Mouse (Mus musculus) hindbrain, embryonic 14.5 days (tissue): ENCODE results near the gene Ago3. TPM values are rescaled to one million over a fixed set of nuclear protein-coding genes. Genes with fewer than 3 reads are reported as not detected.

Experiments
- ATAC-seq: fragments of 200-750 bp; cut with Nextera tagmentation; 2 replicates; pipeline ENCODE4 v1.8.0; 2017; ENCODE audit warnings: moderate number of reproducible peaks, mild to moderate bottlenecking, moderate TSS enrichment, moderate library complexity; ENCODE audit not compliant: low FRiP score
- DNase-seq: peaks from one replicate; pipeline ENCODE4 v3.0.0-alpha.2; 2015; ENCODE audit warnings: low spot score
- H3K27ac ChIP-seq: fragments of 300-500 bp; sonication (generic); 2 replicates; pipeline ENCODE4 v1.5.1; 2014; ENCODE audit warnings: mild to moderate bottlenecking, moderate library complexity
- H3K27me3 ChIP-seq: fragments of 300-500 bp; sonication (generic); 2 replicates; pipeline ENCODE4 v1.6.1; 2014; ENCODE audit warnings: mild to moderate bottlenecking, low read length, mixed read lengths; ENCODE audit not compliant: control insufficient read depth, insufficient read depth
- H3K36me3 ChIP-seq: fragments of 300-500 bp; sonication (generic); replicated peaks from 2 replicates; pipeline ENCODE4 v1.6.1; 2014; ENCODE audit not compliant: control insufficient read depth, insufficient read depth
- H3K4me1 ChIP-seq: fragments of 300-500 bp; sonication (generic); replicated peaks from 2 replicates; pipeline ENCODE4 v1.6.1; 2014; ENCODE audit warnings: antibody characterized with exemption, low read length, mixed read lengths; ENCODE audit not compliant: control insufficient read depth, insufficient read depth
- H3K4me2 ChIP-seq: fragments of 300-500 bp; sonication (generic); replicated peaks from 2 replicates; pipeline ENCODE4 v1.6.1; 2014; ENCODE audit warnings: mild to moderate bottlenecking, moderate library complexity
- H3K4me3 ChIP-seq: fragments of 300-500 bp; sonication (generic); replicated peaks from 2 replicates; pipeline ENCODE4 v1.5.1; 2014; ENCODE audit warnings: mild to moderate bottlenecking, low read length
- H3K9ac ChIP-seq: fragments of 300-500 bp; sonication (generic); 2 replicates; pipeline ENCODE4 v1.6.1; 2014
- H3K9me3 ChIP-seq: fragments of 300-500 bp; sonication (generic); 2 replicates; pipeline ENCODE4 v1.6.1; 2016; ENCODE audit warnings: low read length; ENCODE audit not compliant: control insufficient read depth
- WGBS: fragments of 180-500 bp; shearing (Covaris S2); extraction: QIAGEN DNeasy Blood & Tissue Kit; methylation state at CpG from one replicate; pipeline ENCODE4 v1.1.7; 2014; 5-methylcytosine and 5-hydroxymethylcytosine counted together
- polyA plus RNA-seq: library from polyadenylated mRNA; unstranded; fragments of >200 nt; fragmentation: Nextera tagmentation; extraction: Ambion mirVana; gene quantifications from 2 replicates; pipeline ENCODE4 v1.2.1, GENCODE M21; 2014

Gene Ago3
- 14.3 and 19.7 TPM in 2 replicates for polyA plus RNA-seq

- Histone ChIP-seq H3K36me3 (peaks cover 9% of the 10 kb centered on the region), H3K4me2 (peak within 1 kb of the TSS; percentile 82), H3K4me3 (peak within 1 kb of the TSS; percentile 75), H3K9ac (peak within 1 kb of the TSS; percentile 81), H3K4me1 (peaks cover 11% of the 10 kb centered on the region; the same call in 1 of the 2 replicates), H3K27me3 (no peaks in the 10 kb centered on the region), H3K9me3 (no peaks in the 10 kb centered on the region), H3K27ac (peak within 1 kb of the TSS; percentile 90)
- WGBS, result under 1% methylated on average over 65 of the region's 65 CpGs
- ATAC-seq, result peak; percentile 95
- peak; percentile 91 for DNase-seq
Measured at GRCm38 (mm10) chr4:126429347-126430079, at the start of gene Ago3. TSS of gene Ago3 (minus strand) at chr4:126429556.

DNA sequence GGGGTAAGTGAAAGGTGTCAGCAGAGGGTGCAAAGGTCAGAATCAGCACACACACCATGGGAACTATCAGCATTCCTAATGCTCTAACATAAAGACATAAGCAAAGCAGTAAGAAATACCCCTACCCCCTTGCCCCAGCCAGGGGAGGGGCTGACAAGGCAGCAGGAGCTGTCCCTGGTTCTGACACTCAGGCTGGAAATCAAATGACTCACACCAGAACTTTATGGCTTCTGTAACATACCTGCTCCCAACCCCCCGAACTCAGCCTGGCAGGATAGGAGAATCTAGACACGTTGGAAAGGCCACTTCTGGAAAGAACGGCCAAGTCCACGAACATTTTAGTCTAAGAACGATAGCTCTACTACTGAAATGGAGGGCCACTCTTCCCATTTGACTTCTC lies 43.7 kb upstream of the Ago3 start:
- Histone ChIP-seq H3K36me3 (no peaks in the 10 kb centered on the region), H3K27me3 (no peaks in the 10 kb centered on the region), H3K9ac (no peak overlapping the region), H3K27ac (no peak overlapping the region), H3K9me3 (no peaks in the 10 kb centered on the region), H3K4me1 (no peaks in the 10 kb centered on the region), H3K4me2 (no peak overlapping the region), H3K4me3 (no peak overlapping the region)
- DNase-seq (no peak), ATAC-seq (no peak)
- WGBS, result 53% methylated on average over 5 of the region's 5 CpGs

DNA sequence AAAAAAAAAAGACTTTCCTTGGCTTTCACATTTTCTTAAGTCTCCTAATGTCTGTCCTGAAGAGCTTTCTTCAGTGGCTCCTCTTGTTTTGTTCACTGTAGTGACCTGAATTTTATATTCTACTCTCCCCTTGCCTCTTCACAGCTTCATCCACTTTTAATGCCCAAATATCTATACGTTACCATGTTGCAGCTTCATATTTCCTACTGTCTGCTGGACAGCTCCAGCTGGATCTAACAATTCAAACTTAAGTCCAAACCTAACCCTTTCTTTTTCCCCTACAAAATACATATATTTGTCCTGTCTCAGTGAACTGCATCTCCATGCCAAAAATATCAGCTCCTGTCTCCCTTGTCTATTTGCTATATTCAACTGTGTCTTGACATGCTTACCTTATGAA lies 40.0 kb upstream of the Ago3 start:
- ATAC-seq (no peak), DNase-seq (no peak)
- peaks cover 33% of the 10 kb centered on the region for H3K4me1 ChIP-seq
- peak overlapping the region; percentile 89; the same call in 1 of the 2 replicates for H3K27ac ChIP-seq
- 77% methylated on average over 1 of the region's 1 CpGs for WGBS
- no peak overlapping the region for H3K4me3 ChIP-seq
- H3K9ac ChIP-seq, result no peak overlapping the region
- H3K4me2 ChIP-seq, result peak overlapping the region; percentile 67
- H3K27me3 ChIP-seq, result no peaks in the 10 kb centered on the region
- H3K9me3 ChIP-seq, result no peaks in the 10 kb centered on the region
- H3K36me3 ChIP-seq, result no peaks in the 10 kb centered on the region

- Histone ChIP-seq H3K36me3 (no peaks in the 10 kb centered on the region), H3K9me3 (no peaks in the 10 kb centered on the region), H3K4me1 (peaks cover 37% of the 10 kb centered on the region), H3K9ac (peak overlapping the region; percentile 90), H3K4me2 (peak overlapping the region; percentile 67), H3K27ac (peak overlapping the region; percentile 89), H3K27me3 (no peaks in the 10 kb centered on the region), H3K4me3 (peak overlapping the region; percentile 64)
- WGBS, result 5% methylated on average over 8 of the region's 8 CpGs
- DNase-seq, result no peak
- ATAC-seq, result no peak
Measured at GRCm38 (mm10) chr4:126468925-126469324, 39.6 kb upstream of the Ago3 start.

DNA sequence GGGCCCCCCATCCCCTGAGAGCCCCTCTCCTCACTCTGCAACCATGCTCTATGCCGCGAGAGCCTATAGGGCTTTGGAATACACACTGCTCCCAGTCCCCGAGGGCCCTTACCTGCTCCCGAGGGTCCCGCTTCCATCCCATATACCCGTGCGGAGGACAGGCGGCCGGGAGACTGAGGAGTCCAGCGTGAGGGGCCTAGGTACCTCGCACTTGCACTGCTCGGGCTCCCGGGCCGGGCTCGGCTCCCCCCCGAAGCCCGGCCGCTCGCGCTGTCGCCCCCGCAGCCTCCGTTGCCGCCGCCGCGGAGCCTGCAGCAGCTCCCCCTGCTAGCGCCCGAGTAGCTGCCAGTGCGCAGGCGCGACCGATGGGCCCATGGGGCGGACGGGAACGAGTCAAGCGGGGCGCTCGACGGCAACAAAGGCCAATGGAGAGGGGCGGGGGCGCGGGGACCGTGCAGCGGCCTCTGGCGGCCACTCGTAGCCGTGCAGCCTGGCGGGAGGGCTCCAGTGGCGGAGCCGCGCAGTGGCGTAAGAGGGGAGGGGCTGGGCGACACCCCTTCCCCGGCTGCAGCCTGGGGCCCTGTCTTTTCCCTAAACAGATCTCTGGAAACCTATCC lies 39.0 kb upstream of the Ago3 start, which contains the start of gene Ago1:
Gene Ago1 (minus strand): TSS at position 299 of the 617 bp plus-strand sequence.
- peak within 1 kb of the TSS; percentile 67 for H3K4me2 ChIP-seq
- peak; percentile 86 for ATAC-seq
- H3K9me3 ChIP-seq, result no peaks in the 10 kb centered on the region
- H3K4me1 ChIP-seq, result peaks cover 42% of the 10 kb centered on the region
- H3K27me3 ChIP-seq, result no peaks in the 10 kb centered on the region
- WGBS, result under 1% methylated on average over 54 of the region's 55 CpGs
- H3K36me3 ChIP-seq, result no peaks in the 10 kb centered on the region
- peak within 1 kb of the TSS; percentile 64 for H3K4me3 ChIP-seq
- peak; percentile 95 for DNase-seq
- H3K9ac ChIP-seq, result peak within 1 kb of the TSS; percentile 90
- H3K27ac ChIP-seq, result peak within 1 kb of the TSS; percentile 89

GRCm38 (mm10) chr4:126467721-126468284 lies 38.4 kb upstream of the Ago3 start:
- Histone ChIP-seq H3K4me3 (peak overlapping the region; percentile 64), H3K4me2 (peak overlapping the region; percentile 67), H3K9ac (peak overlapping the region; percentile 90), H3K36me3 (no peaks in the 10 kb centered on the region), H3K27me3 (no peaks in the 10 kb centered on the region), H3K27ac (peak overlapping the region; percentile 89), H3K4me1 (peaks cover 44% of the 10 kb centered on the region), H3K9me3 (no peaks in the 10 kb centered on the region)
- ATAC-seq (peak; percentile 73), DNase-seq (peak; percentile 48)
- WGBS, result 0% methylated on average over 25 of the region's 25 CpGs

DNA sequence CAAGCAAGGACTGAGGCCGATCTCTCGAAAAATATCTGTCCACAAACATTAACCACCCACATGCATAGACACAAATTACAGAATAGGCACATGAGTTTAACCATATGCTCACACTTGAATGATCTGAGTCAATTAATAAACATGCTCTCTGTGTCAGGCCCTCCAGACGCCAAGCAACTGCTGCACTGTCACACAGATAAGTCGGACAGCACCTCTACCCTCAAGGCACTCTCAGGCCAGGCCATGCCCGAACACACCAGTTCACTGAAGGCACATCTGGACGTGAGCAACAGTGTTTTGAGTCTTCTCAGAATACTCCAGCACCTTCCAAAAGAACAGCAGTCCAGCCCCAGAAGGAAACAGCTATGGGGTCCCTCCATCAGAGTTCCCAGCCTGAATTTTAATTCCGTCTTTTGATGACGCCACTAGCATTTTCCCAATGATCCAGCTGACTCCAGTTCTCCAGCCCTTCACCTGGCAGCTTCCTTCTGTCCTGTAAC lies 36.9 kb upstream of the Ago3 start:
- Histone ChIP-seq H3K4me2 (peak overlapping the region; percentile 67), H3K9me3 (no peaks in the 10 kb centered on the region), H3K36me3 (no peaks in the 10 kb centered on the region; the same call in 1 of the 2 replicates), H3K9ac (peak overlapping the region; percentile 59), H3K27ac (peak overlapping the region; percentile 86), H3K4me1 (peaks cover 44% of the 10 kb centered on the region), H3K27me3 (no peaks in the 10 kb centered on the region), H3K4me3 (peak overlapping the region; percentile 64)
- no peak for DNase-seq
- no peak for ATAC-seq
- 4% methylated on average over 8 of the region's 8 CpGs for WGBS

DNA sequence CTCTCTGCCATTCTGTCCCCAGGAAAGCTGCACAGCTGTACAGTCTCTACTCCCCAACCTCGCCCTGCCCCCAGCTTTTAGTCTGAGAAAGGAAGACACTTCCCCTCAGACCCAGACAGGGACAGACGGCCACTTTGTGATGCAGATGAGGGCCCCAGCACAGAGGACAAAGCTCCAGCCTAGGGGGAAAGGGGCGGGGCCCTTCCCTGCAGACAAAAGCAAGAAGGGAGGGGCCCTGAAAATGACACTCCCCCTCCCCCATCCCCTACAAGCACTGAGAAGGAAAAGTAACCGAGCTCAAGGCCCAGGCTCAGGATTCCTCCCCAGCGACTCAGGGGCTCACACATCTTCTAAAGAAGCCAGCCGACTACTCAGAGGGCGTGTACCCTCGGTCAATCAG lies 36.5 kb upstream of the Ago3 start:
- H3K27me3 ChIP-seq, result no peaks in the 10 kb centered on the region
- peak overlapping the region; percentile 67 for H3K4me2 ChIP-seq
- H3K9ac ChIP-seq, result peak overlapping the region; percentile 59
- DNase-seq (peak; percentile 63), ATAC-seq (peak; percentile 15; the same call in 1 of the 2 replicates)
- peak overlapping the region; percentile 64 for H3K4me3 ChIP-seq
- H3K4me1 ChIP-seq, result peaks cover 44% of the 10 kb centered on the region
- H3K9me3 ChIP-seq, result no peaks in the 10 kb centered on the region
- H3K27ac ChIP-seq, result peak overlapping the region; percentile 86
- no peaks in the 10 kb centered on the region; the same call in 1 of the 2 replicates for H3K36me3 ChIP-seq
- 0% methylated on average over 8 of the region's 8 CpGs for WGBS

GRCm38 (mm10) chr4:126464892-126465235 lies 35.5 kb upstream of the Ago3 start:
- DNase-seq (no peak), ATAC-seq (no peak)
- H3K36me3 ChIP-seq, result peaks cover 9% of the 10 kb centered on the region
- peaks cover 44% of the 10 kb centered on the region for H3K4me1 ChIP-seq
- peak overlapping the region; percentile 86 for H3K27ac ChIP-seq
- WGBS, result 2% methylated on average over 2 of the region's 2 CpGs
- peak overlapping the region; percentile 59 for H3K9ac ChIP-seq
- H3K4me3 ChIP-seq, result peak overlapping the region; percentile 64
- H3K9me3 ChIP-seq, result no peaks in the 10 kb centered on the region
- peak overlapping the region; percentile 67 for H3K4me2 ChIP-seq
- H3K27me3 ChIP-seq, result no peaks in the 10 kb centered on the region
